Mouse (Mus musculus) ES-Bruce4 (cell line): ENCODE measurements at regions not wholly inside any gene's neighbourhood (a gene's known extent, or its start where the extent isn't known, plus 50 kb on each side); places are given as distances from the start of the nearest gene placed in this dataset.

Experiments
- CTCF ChIP-seq: IDR thresholded peaks from one replicate; pipeline ENCODE4 v1.8.1; 2011; ENCODE audit warnings: low read depth, low read length
- EP300 ChIP-seq: IDR thresholded peaks from 2 replicates; pipeline ENCODE4 v1.6.1; 2011; ENCODE audit warnings: low read depth, low read length; ENCODE audit not compliant: insufficient read depth

DNA sequence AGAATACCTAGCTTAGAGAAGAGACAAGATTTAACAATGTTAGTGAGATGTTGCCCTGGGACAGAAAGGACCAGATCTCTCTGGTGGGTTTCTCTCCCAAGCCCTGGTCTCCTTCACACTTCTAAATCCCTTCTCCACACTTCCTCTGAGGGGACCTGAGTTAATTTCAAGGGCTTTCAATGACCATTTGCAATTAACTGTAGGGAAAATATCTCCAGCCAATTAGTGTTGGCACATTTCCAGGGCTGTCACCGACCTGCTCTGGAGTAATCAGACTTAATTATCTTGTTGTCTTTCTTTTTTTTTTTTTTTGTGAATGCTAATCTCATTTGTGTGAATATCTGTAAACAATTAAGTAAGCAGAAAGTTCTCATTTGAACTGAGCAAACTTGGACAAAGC, 166.3 kb upstream of the Pirt start:
- TF ChIP-seq CTCF (no peak), EP300 (no peak)
